ENCODE assay signal across 8 mouse cellular contexts in genomic region chr7:45786136-45786578, GRCm38 (mm10). TPM values are rescaled to one million over a fixed set of nuclear protein-coding genes. Genes with fewer than 3 reads are reported as not detected.
DNase-seq lines count a peak whose midpoint lies in the region; ATAC-seq and TF ChIP-seq lines count a peak whose summit lies in the region.

No protein-coding gene starts in this region.

- H3K27ac ChIP-seq in lung, postnatal 0 days (ENCODE audit: low read length), result no peak overlapping the region
- H3K27ac ChIP-seq in hindbrain, embryonic 10.5 days, result peak overlapping the region; percentile 89
- H3K27ac ChIP-seq in midbrain, embryonic 11.5 days (ENCODE audit: low read depth, low read length), result peak overlapping the region; percentile 85

- H3K36me3 ChIP-seq in lung, postnatal 0 days (ENCODE audit: insufficient read depth, low read length), result no peaks in the 10 kb centered on the region
- peaks cover 41% of the 10 kb centered on the region for H3K36me3 ChIP-seq in hindbrain, embryonic 10.5 days
- peaks cover 14% of the 10 kb centered on the region for H3K36me3 ChIP-seq in midbrain, embryonic 11.5 days (ENCODE audit: control insufficient read depth, insufficient read depth, low read length)

- peak overlapping the region; percentile 54 for H3K4me2 ChIP-seq in lung, postnatal 0 days (replicated peaks; ENCODE audit: low read depth, low read length)
- H3K4me2 ChIP-seq in midbrain, embryonic 11.5 days, result peak overlapping the region; percentile 79

- H3K9me3 ChIP-seq in lung, postnatal 0 days (ENCODE audit: low read length), result no peaks in the 10 kb centered on the region
- no peaks in the 10 kb centered on the region for H3K9me3 ChIP-seq in hindbrain, embryonic 10.5 days
- no peaks in the 10 kb centered on the region for H3K9me3 ChIP-seq in midbrain, embryonic 11.5 days (ENCODE audit: control insufficient read depth, low read length)

- H3K9ac ChIP-seq in lung, postnatal 0 days (replicated peaks; ENCODE audit: low read depth), result no peak overlapping the region
- H3K9ac ChIP-seq in midbrain, embryonic 11.5 days (ENCODE audit: low read length), result peak overlapping the region; percentile 82

- 0 out of 2 replicates have a peak overlapping the region, but pooled peaks have one; percentile 0 for H3K4me3 ChIP-seq in lung, postnatal 0 days (ENCODE audit: low read depth, low read length)
- H3K4me3 ChIP-seq in hindbrain, embryonic 10.5 days, result peak overlapping the region; percentile 80
- peak overlapping the region; percentile 71 for H3K4me3 ChIP-seq in midbrain, embryonic 11.5 days (ENCODE audit: low read depth, low read length)

- H3K4me1 ChIP-seq in lung, postnatal 0 days (ENCODE audit: insufficient read depth, low read depth, low read length), result peaks cover 4% of the 10 kb centered on the region; the same call in 1 of the 2 replicates
- peaks cover 50% of the 10 kb centered on the region for H3K4me1 ChIP-seq in hindbrain, embryonic 10.5 days (replicated peaks)
- peaks cover 21% of the 10 kb centered on the region for H3K4me1 ChIP-seq in midbrain, embryonic 11.5 days (ENCODE audit: control insufficient read depth, insufficient read depth, low read length)

- no peak for ATAC-seq in lung, postnatal 0 days
- ATAC-seq in midbrain, embryonic 11.5 days (ENCODE audit: low FRiP score), result peak; percentile 62

- no peak for TF ChIP-seq CTCF in lung, postnatal 0 days (IDR thresholded peaks at IDR 0.05)

- DNase-seq in lung, postnatal 0 days (ENCODE audit: low spot score), result no peak
- no peak for DNase-seq in lung, adult 18-20 months
- peak; percentile 92 to 93 for DNase-seq in cerebellum, postnatal 10 days
- DNase-seq in hindbrain, embryonic 10.5 days (ENCODE audit: low spot score), result peak; percentile 78
- peak; percentile 97 for DNase-seq in midbrain, embryonic 11.5 days (ENCODE audit: low spot score, missing footprints)
- DNase-seq in urinary bladder, postnatal 10 days (ENCODE audit: low spot score), result no peak
- no peak for DNase-seq in layer of hippocampus, adult 9-11 months
- DNase-seq in frontal cortex, postnatal 25 days (ENCODE audit: low spot score in 2 of 2), result no peak

- H3K27me3 ChIP-seq in lung, postnatal 0 days (replicated peaks; ENCODE audit: insufficient read depth, low read length), result peaks cover 12% of the 10 kb centered on the region; the same call in 1 of the 2 replicates
- peaks cover 24% of the 10 kb centered on the region for H3K27me3 ChIP-seq in hindbrain, embryonic 10.5 days (ENCODE audit: insufficient read depth, poor library complexity, severe bottlenecking)
- H3K27me3 ChIP-seq in midbrain, embryonic 11.5 days (ENCODE audit: control insufficient read depth, insufficient read depth, low read length), result peaks cover 2% of the 10 kb centered on the region; the same call in 1 of the 2 replicates

- 2% methylated on average over 14 of the region's 14 CpGs for WGBS in lung, postnatal 0 days
- under 1% methylated on average over 14 of the region's 14 CpGs for WGBS in hindbrain, embryonic 10.5 days
- 2% methylated on average over 14 of the region's 14 CpGs for WGBS in midbrain, embryonic 11.5 days

- no peak for TF ChIP-seq EP300 in lung, postnatal 0 days (IDR thresholded peaks at IDR 0.05)

RNA-seq across cellular contexts. Expression of gene Sult2b1, which starts 1.7 kb away (rescaled TPM):
- 3.2 and 3.7 TPM in 2 replicates for polyA plus RNA-seq in lung, postnatal 0 days (2015; fragmentation: Nextera tagmentation; extraction: Ambion mirVana)
- polyA plus RNA-seq in hindbrain, embryonic 10.5 days (2016; fragmentation: Nextera tagmentation; extraction: Ambion mirVana), result 1.7 and 2.2 TPM in 2 replicates
- 1.5 and 2.4 TPM in 2 replicates for polyA plus RNA-seq in midbrain, embryonic 11.5 days (2014; fragmentation: Nextera tagmentation; extraction: Ambion mirVana)

RNA-seq across cellular contexts. Expression of gene Lmtk3, which starts 2.6 kb away (rescaled TPM):
- polyA plus RNA-seq in lung, postnatal 0 days (2015; fragmentation: Nextera tagmentation; extraction: Ambion mirVana), result 0.10 and 0.11 TPM in 2 replicates
- polyA plus RNA-seq in hindbrain, embryonic 10.5 days (2016; fragmentation: Nextera tagmentation; extraction: Ambion mirVana), result 2.3 and 5.4 TPM in 2 replicates
- polyA plus RNA-seq in midbrain, embryonic 11.5 days (2014; fragmentation: Nextera tagmentation; extraction: Ambion mirVana), result 4.6 and 4.8 TPM in 2 replicates

RNA-seq across cellular contexts. Expression of gene Cyth2, which starts 28.2 kb away (rescaled TPM):
- 105 and 113 TPM in 2 replicates for polyA plus RNA-seq in lung, postnatal 0 days (2015; fragmentation: Nextera tagmentation; extraction: Ambion mirVana)
- 164 and 231 TPM in 2 replicates for polyA plus RNA-seq in hindbrain, embryonic 10.5 days (2016; fragmentation: Nextera tagmentation; extraction: Ambion mirVana)
- 224 and 225 TPM in 2 replicates for polyA plus RNA-seq in midbrain, embryonic 11.5 days (2014; fragmentation: Nextera tagmentation; extraction: Ambion mirVana)

RNA-seq across cellular contexts. Expression of gene Kcnj14, which starts 38.4 kb away (rescaled TPM):
- 0.20 and 0.35 TPM in 2 replicates for polyA plus RNA-seq in lung, postnatal 0 days (2015; fragmentation: Nextera tagmentation; extraction: Ambion mirVana)
- 0.91 and 1.0 TPM in 2 replicates for polyA plus RNA-seq in hindbrain, embryonic 10.5 days (2016; fragmentation: Nextera tagmentation; extraction: Ambion mirVana)
- polyA plus RNA-seq in midbrain, embryonic 11.5 days (2014; fragmentation: Nextera tagmentation; extraction: Ambion mirVana), result 0.69 and 0.75 TPM in 2 replicates

RNA-seq across cellular contexts. Expression of gene Grwd1, which starts 44.6 kb away (rescaled TPM):
- 14.8 and 15.1 TPM in 2 replicates for polyA plus RNA-seq in lung, postnatal 0 days (2015; fragmentation: Nextera tagmentation; extraction: Ambion mirVana)
- 85.2 and 110 TPM in 2 replicates for polyA plus RNA-seq in hindbrain, embryonic 10.5 days (2016; fragmentation: Nextera tagmentation; extraction: Ambion mirVana)
- 64.0 and 67.9 TPM in 2 replicates for polyA plus RNA-seq in midbrain, embryonic 11.5 days (2014; fragmentation: Nextera tagmentation; extraction: Ambion mirVana)

Comparison
In these comparisons a context has a peak if more than half of its experiments do, and no peak if none do; other contexts are left out.
1. DNase-seq: peak in cerebellum, postnatal 10 days (2 of 2), hindbrain, embryonic 10.5 days (single experiment) and midbrain, embryonic 11.5 days (single experiment); none in lung, postnatal 0 days (single experiment), lung, adult 18-20 months (0 of 2), urinary bladder, postnatal 10 days (single experiment), layer of hippocampus, adult 9-11 months (single experiment) and frontal cortex, postnatal 25 days (0 of 2).
2. H3K4me3 ChIP-seq: peak in every context shown above with its lines; median percentile 80 in hindbrain, embryonic 10.5 days; 71 in midbrain, embryonic 11.5 days; 0 in lung, postnatal 0 days.